Mouse (Mus musculus): ENCODE results near the gene Scn1b. TPM values are rescaled to one million over a fixed set of nuclear protein-coding genes. Genes with fewer than 3 reads are reported as not detected.

Scn1b gene
- polyA plus RNA-seq, 1 experiment from 2014 or later = 1.0 TPM

DNA sequence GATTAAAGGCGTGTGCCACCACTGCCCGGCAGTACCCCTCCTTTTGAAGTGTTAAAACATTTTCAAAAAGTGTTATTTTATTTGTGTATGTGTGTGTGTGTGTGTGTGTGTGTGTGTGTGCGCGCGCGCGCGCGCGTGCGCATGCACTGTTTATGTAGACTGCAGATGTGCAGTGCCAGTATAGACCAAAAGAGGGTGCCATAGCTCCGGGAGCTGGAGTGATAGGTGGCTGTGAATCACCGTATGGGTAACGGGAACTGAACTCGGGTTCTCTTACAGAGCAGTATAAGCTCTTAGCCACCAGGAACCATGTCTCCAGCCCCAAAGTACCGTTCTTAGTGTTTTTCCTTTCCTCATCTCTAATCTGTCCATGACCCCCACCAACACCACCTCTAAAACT lies 18.1 kb upstream of the Scn1b start:
- Histone ChIP-seq H3K9me3 (ENCODE audit: control insufficient read depth, low read length) (no peaks in the 10 kb centered on the region), H3K27me3 (ENCODE audit: control insufficient read depth, insufficient read depth, low read length) (no peaks in the 10 kb centered on the region), H3K27ac (replicated peaks; ENCODE audit: low read depth, low read length) (no peak overlapping the region), H3K9ac (ENCODE audit: low read length) (no peak overlapping the region), H3K4me3 (ENCODE audit: low read depth, low read length) (no peak overlapping the region), H3K4me1 (ENCODE audit: control insufficient read depth, insufficient read depth, low read length) (peaks cover 13% of the 10 kb centered on the region), H3K4me2 (ENCODE audit: low read depth, severe bottlenecking) (no peak overlapping the region), H3K36me3 (ENCODE audit: control insufficient read depth, insufficient read depth, low read length) (peaks cover 32% of the 10 kb centered on the region)
- 95% methylated on average over 16 of the region's 16 CpGs for WGBS
- no peak for DNase-seq (ENCODE audit: low spot score)
- no peak for ATAC-seq (ENCODE audit: insufficient number of reproducible peaks, low FRiP score, low TSS enrichment, low read depth)

- Histone ChIP-seq H3K9me3 (ENCODE audit: control insufficient read depth, low read length) (no peaks in the 10 kb centered on the region), H3K27ac (replicated peaks; ENCODE audit: low read depth, low read length) (no peak overlapping the region), H3K27me3 (ENCODE audit: control insufficient read depth, insufficient read depth, low read length) (no peaks in the 10 kb centered on the region), H3K4me1 (ENCODE audit: control insufficient read depth, insufficient read depth, low read length) (no peaks in the 10 kb centered on the region), H3K9ac (ENCODE audit: low read length) (no peak overlapping the region), H3K4me3 (ENCODE audit: low read depth, low read length) (no peak overlapping the region), H3K36me3 (ENCODE audit: control insufficient read depth, insufficient read depth, low read length) (peaks cover 61% of the 10 kb centered on the region), H3K4me2 (ENCODE audit: low read depth, severe bottlenecking) (no peak overlapping the region)
- no peak for DNase-seq (ENCODE audit: low spot score)
- ATAC-seq (ENCODE audit: insufficient number of reproducible peaks, low FRiP score, low TSS enrichment, low read depth) = no peak
- 94% methylated on average over 10 of the region's 10 CpGs for WGBS
These were observed 14.1 kb upstream of the Scn1b start for GRCm38 (mm10) chr7:31140941-31141340.

- H3K36me3 ChIP-seq (ENCODE audit: control insufficient read depth, insufficient read depth, low read length) = peaks cover 68% of the 10 kb centered on the region
- no peak overlapping the region for H3K4me2 ChIP-seq (ENCODE audit: low read depth, severe bottlenecking)
- H3K9me3 ChIP-seq (ENCODE audit: control insufficient read depth, low read length) = no peaks in the 10 kb centered on the region
- no peak overlapping the region for H3K4me3 ChIP-seq (ENCODE audit: low read depth, low read length)
- H3K4me1 ChIP-seq (ENCODE audit: control insufficient read depth, insufficient read depth, low read length) = no peaks in the 10 kb centered on the region
- ATAC-seq (ENCODE audit: insufficient number of reproducible peaks, low FRiP score, low TSS enrichment, low read depth) = no peak
- DNase-seq (ENCODE audit: low spot score) = no peak
- H3K27me3 ChIP-seq (ENCODE audit: control insufficient read depth, insufficient read depth, low read length) = no peaks in the 10 kb centered on the region
- H3K27ac ChIP-seq (replicated peaks; ENCODE audit: low read depth, low read length) = no peak overlapping the region
- 89% methylated on average over 4 of the region's 4 CpGs for WGBS
- no peak overlapping the region for H3K9ac ChIP-seq (ENCODE audit: low read length)
These were observed 13.5 kb upstream of the Scn1b start for GRCm38 (mm10) chr7:31140302-31140701.

DNA sequence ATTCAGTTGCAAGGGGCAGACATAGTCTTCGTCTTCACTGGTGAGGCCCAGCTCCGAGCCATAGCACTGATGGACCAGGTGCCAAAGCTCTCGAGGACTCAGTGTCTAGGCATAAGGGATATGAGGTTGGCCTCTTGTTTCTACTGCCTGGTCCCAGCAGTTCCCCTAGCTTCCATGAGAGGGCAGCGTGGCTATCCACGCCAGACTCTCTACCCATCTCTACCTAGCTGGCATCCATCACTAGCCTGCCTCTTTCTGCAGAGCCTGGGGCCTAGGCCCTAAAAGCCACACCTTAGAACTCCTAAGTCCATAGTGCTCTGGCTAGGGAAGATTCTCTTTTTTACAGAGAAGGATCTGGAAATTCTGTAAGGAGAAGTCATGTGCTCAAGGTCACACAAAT lies 13.0 kb upstream of the Scn1b start:
- no peaks in the 10 kb centered on the region for H3K27me3 ChIP-seq (ENCODE audit: control insufficient read depth, insufficient read depth, low read length)
- peaks cover 69% of the 10 kb centered on the region for H3K36me3 ChIP-seq (ENCODE audit: control insufficient read depth, insufficient read depth, low read length)
- no peak overlapping the region for H3K4me3 ChIP-seq (ENCODE audit: low read depth, low read length)
- no peak for ATAC-seq (ENCODE audit: insufficient number of reproducible peaks, low FRiP score, low TSS enrichment, low read depth)
- no peak overlapping the region for H3K27ac ChIP-seq (replicated peaks; ENCODE audit: low read depth, low read length)
- H3K9ac ChIP-seq (ENCODE audit: low read length) = no peak overlapping the region
- H3K4me1 ChIP-seq (ENCODE audit: control insufficient read depth, insufficient read depth, low read length) = no peaks in the 10 kb centered on the region
- peak; percentile 69 for DNase-seq (ENCODE audit: low spot score)
- H3K9me3 ChIP-seq (ENCODE audit: control insufficient read depth, low read length) = no peaks in the 10 kb centered on the region
- H3K4me2 ChIP-seq (ENCODE audit: low read depth, severe bottlenecking) = no peak overlapping the region
- WGBS = 75% methylated on average over 5 of the region's 5 CpGs

DNA sequence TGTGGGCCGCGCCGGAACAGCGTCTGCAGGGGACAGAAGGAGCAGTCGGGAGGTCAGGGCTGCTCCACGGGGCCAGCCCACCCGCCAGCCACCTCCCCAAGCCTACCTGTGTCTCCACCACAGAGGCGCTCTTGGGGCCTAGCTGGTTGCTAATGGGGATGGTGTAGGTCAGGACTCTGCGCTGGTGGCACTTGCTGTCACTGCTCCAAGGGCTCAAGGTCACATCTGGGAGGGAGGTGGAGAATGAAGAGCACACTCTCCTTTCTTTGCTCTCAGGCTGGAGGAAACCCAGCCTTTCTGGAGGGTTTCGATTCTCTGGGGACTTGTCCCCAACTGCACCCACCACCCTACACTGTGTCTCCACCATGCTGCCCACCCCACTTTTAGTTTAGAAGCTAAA lies 8.9 kb upstream of the Scn1b start:
- Histone ChIP-seq H3K27me3 (ENCODE audit: control insufficient read depth, insufficient read depth, low read length) (no peaks in the 10 kb centered on the region), H3K9me3 (ENCODE audit: control insufficient read depth, low read length) (no peaks in the 10 kb centered on the region), H3K4me3 (ENCODE audit: low read depth, low read length) (no peak overlapping the region), H3K4me2 (ENCODE audit: low read depth, severe bottlenecking) (no peak overlapping the region), H3K9ac (ENCODE audit: low read length) (no peak overlapping the region), H3K36me3 (ENCODE audit: control insufficient read depth, insufficient read depth, low read length) (peaks cover 69% of the 10 kb centered on the region), H3K27ac (replicated peaks; ENCODE audit: low read depth, low read length) (no peak overlapping the region), H3K4me1 (ENCODE audit: control insufficient read depth, insufficient read depth, low read length) (no peaks in the 10 kb centered on the region)
- no peak for DNase-seq (ENCODE audit: low spot score)
- 99% methylated on average over 10 of the region's 10 CpGs for WGBS
- ATAC-seq (ENCODE audit: insufficient number of reproducible peaks, low FRiP score, low TSS enrichment, low read depth) = no peak

GRCm38 (mm10) chr7:31131866-31132265 lies 5.1 kb upstream of the Scn1b start:
- DNase-seq (ENCODE audit: low spot score) (no peak), ATAC-seq (ENCODE audit: insufficient number of reproducible peaks, low FRiP score, low TSS enrichment, low read depth) (no peak)
- Histone ChIP-seq H3K4me3 (ENCODE audit: low read depth, low read length) (no peak overlapping the region), H3K4me1 (ENCODE audit: control insufficient read depth, insufficient read depth, low read length) (peaks cover 4% of the 10 kb centered on the region; the same call in 1 of the 2 replicates), H3K36me3 (ENCODE audit: control insufficient read depth, insufficient read depth, low read length) (peaks cover 49% of the 10 kb centered on the region), H3K4me2 (ENCODE audit: low read depth, severe bottlenecking) (no peak overlapping the region), H3K9ac (ENCODE audit: low read length) (no peak overlapping the region), H3K27me3 (ENCODE audit: control insufficient read depth, insufficient read depth, low read length) (peaks cover 11% of the 10 kb centered on the region), H3K27ac (replicated peaks; ENCODE audit: low read depth, low read length) (no peak overlapping the region), H3K9me3 (ENCODE audit: control insufficient read depth, low read length) (no peaks in the 10 kb centered on the region)
- WGBS = 93% methylated on average over 4 of the region's 4 CpGs

DNA sequence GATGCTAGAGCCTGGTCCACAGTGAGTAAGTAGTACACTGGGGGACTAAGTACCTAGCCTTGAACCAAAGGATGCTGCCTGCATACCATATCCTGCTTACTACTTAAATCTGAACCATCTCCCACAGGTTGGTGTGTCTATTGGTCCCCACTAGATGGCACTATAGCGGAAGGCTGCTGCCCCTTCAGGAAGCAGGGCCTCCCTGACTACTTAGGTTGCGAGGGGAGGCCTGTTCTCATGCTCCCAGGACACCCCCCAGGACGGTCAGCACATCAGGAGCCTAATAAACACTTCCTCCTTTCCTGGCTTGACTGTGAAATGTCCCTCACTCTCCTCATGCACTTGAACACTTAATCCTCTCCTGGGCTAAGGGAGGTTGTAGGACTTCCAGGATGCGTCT lies 4.0 kb upstream of the Scn1b start:
- Histone ChIP-seq H3K36me3 (ENCODE audit: control insufficient read depth, insufficient read depth, low read length) (peaks cover 42% of the 10 kb centered on the region), H3K27ac (replicated peaks; ENCODE audit: low read depth, low read length) (no peak overlapping the region), H3K9ac (ENCODE audit: low read length) (no peak overlapping the region), H3K4me1 (ENCODE audit: control insufficient read depth, insufficient read depth, low read length) (peaks cover 4% of the 10 kb centered on the region; the same call in 1 of the 2 replicates), H3K4me2 (ENCODE audit: low read depth, severe bottlenecking) (no peak overlapping the region), H3K27me3 (ENCODE audit: control insufficient read depth, insufficient read depth, low read length) (peaks cover 21% of the 10 kb centered on the region), H3K9me3 (ENCODE audit: control insufficient read depth, low read length) (no peaks in the 10 kb centered on the region), H3K4me3 (ENCODE audit: low read depth, low read length) (no peak overlapping the region)
- WGBS = 40% methylated on average over 4 of the region's 4 CpGs
- ATAC-seq (ENCODE audit: insufficient number of reproducible peaks, low FRiP score, low TSS enrichment, low read depth) (no peak), DNase-seq (ENCODE audit: low spot score) (peak; percentile 54)

DNA sequence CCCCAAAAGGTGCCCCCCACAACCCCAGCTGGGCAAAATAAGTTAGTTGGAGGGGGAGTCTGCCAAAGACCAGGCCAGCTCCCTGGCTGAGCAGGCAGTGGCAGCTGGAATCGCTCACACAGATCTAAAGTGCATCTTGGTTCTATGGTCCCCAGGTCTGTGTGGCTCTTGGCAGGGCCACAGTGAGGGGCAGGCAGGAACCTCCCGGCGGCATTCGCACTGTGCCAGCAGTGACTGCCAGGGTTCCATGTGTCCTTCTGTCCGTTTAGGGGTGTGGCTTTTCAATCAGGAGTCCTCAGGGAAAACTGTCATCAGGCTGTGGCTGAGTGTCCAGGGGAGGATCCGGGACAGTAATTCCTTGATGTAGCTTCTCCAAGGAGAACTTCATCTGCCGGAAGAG lies 3.4 kb upstream of the Scn1b start:
- no peak for ATAC-seq (ENCODE audit: insufficient number of reproducible peaks, low FRiP score, low TSS enrichment, low read depth)
- Histone ChIP-seq H3K4me3 (ENCODE audit: low read depth, low read length) (no peak overlapping the region), H3K9ac (ENCODE audit: low read length) (no peak overlapping the region), H3K27ac (replicated peaks; ENCODE audit: low read depth, low read length) (no peak overlapping the region), H3K36me3 (ENCODE audit: control insufficient read depth, insufficient read depth, low read length) (peaks cover 36% of the 10 kb centered on the region), H3K4me1 (ENCODE audit: control insufficient read depth, insufficient read depth, low read length) (peaks cover 4% of the 10 kb centered on the region; the same call in 1 of the 2 replicates), H3K9me3 (ENCODE audit: control insufficient read depth, low read length) (no peaks in the 10 kb centered on the region), H3K27me3 (ENCODE audit: control insufficient read depth, insufficient read depth, low read length) (peaks cover 26% of the 10 kb centered on the region), H3K4me2 (ENCODE audit: low read depth, severe bottlenecking) (no peak overlapping the region)
- DNase-seq (ENCODE audit: low spot score) = no peak
- 94% methylated on average over 7 of the region's 7 CpGs for WGBS

GRCm38 (mm10) chr7:31128157-31128705 lies 1.4 kb upstream of the Scn1b start:
- H3K4me1 ChIP-seq (ENCODE audit: control insufficient read depth, insufficient read depth, low read length) = peaks cover 4% of the 10 kb centered on the region; the same call in 1 of the 2 replicates
- H3K36me3 ChIP-seq (ENCODE audit: control insufficient read depth, insufficient read depth, low read length) = peaks cover 23% of the 10 kb centered on the region
- 53% methylated on average over 9 of the region's 9 CpGs for WGBS
- ATAC-seq (ENCODE audit: insufficient number of reproducible peaks, low FRiP score, low TSS enrichment, low read depth) (no peak), DNase-seq (ENCODE audit: low spot score) (no peak)
- no peak overlapping the region for H3K4me2 ChIP-seq (ENCODE audit: low read depth, severe bottlenecking)
- H3K9me3 ChIP-seq (ENCODE audit: control insufficient read depth, low read length) = no peaks in the 10 kb centered on the region
- H3K27me3 ChIP-seq (ENCODE audit: control insufficient read depth, insufficient read depth, low read length) = peaks cover 29% of the 10 kb centered on the region
- no peak overlapping the region for H3K9ac ChIP-seq (ENCODE audit: low read length)
- no peak overlapping the region for H3K4me3 ChIP-seq (ENCODE audit: low read depth, low read length)
- H3K27ac ChIP-seq (replicated peaks; ENCODE audit: low read depth, low read length) = no peak overlapping the region

Data from limb, embryonic 11.5 days (tissue).